ENCODE assay signal across 8 mouse cellular contexts in the genomic region with DNA sequence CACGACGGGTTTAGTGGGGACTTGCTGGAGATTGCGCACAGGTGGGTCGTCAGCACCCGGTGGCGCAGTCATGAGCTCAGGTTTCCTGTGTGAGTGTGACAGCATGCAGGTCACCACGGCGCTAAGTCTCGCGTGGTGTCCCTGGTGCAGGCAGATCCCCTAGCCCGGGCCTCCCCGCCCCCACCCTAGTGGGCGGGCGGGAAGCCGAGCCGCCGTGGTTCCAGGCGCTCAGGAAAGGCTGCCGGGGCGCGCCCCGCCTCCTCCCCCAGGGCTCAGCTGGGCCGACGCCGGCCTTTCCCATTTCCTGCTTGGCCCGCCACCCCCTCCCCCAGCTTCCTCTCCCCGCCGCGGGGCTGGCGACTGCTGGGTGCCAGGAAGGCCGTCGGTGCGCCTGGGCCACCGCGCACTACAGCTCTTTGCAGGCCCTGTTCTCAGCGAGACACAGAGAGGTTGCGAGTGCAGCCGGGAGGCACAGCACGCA. TPM values are rescaled to one million over a fixed set of nuclear protein-coding genes. Genes with fewer than 3 reads are reported as not detected.
DNase-seq lines count a peak whose midpoint lies in the region; ATAC-seq and TF ChIP-seq lines count a peak whose summit lies in the region.

No protein-coding gene starts in this region.

- TF ChIP-seq POLR2A in MEL (IDR thresholded peaks at IDR 0.05; ENCODE audit: control insufficient read depth in 1 of 2, insufficient read depth in 1 of 2, low read depth in 1 of 2, low read length in 2 of 2, poor library complexity in 1 of 2): peak; percentile 40 to 68; a peak in 3 of 4 replicates
- TF ChIP-seq POLR2A in brain, embryonic 14.5 days (IDR thresholded peaks at IDR 0.05; ENCODE audit: borderline replicate concordance, extremely low read depth, insufficient read depth, insufficient read length, poor library complexity, severe bottlenecking): peak; percentile 23; the same call in 1 of the 2 replicates

- intact Hi-C loops in left cerebral cortex, postnatal 10 days (cut with DNase I): no loop called here

- no peaks in the 10 kb centered on the region for H3K9me3 ChIP-seq in MEL (replicated peaks; ENCODE audit: insufficient read depth, low read length)
- no peaks in the 10 kb centered on the region for H3K9me3 ChIP-seq in forebrain, postnatal 0 days (ENCODE audit: low read length)
- no peaks in the 10 kb centered on the region for H3K9me3 ChIP-seq in hindbrain, embryonic 11.5 days (ENCODE audit: control insufficient read depth, low read length)

- peak; percentile 90 for DNase-seq in MEL (ENCODE audit: low read depth, low spot score)
- peak; percentile 85 for DNase-seq in brain, embryonic 14.5 days (ENCODE audit: low read depth)
- peak; percentile 76 for DNase-seq in forebrain, postnatal 0 days
- peak; percentile 87 for DNase-seq in hindbrain, embryonic 11.5 days (ENCODE audit: low spot score)
- peak; percentile 54 to 97 for DNase-seq in left cerebral cortex, postnatal 10 days (ENCODE audit: extremely low spot score in 1 of 2, low spot score in 2 of 2)
- DNase-seq in retina, postnatal 1 day: peak; percentile 92
- peak; percentile 78 to 89 for DNase-seq in urinary bladder, postnatal 36 days (ENCODE audit: low spot score in 2 of 2)

- peaks cover 0 to 8% of the 10 kb centered on the region in 2 experiments; a peak in 3 of 4 replicates for H3K4me1 ChIP-seq in MEL (ENCODE audit: control insufficient read depth in 1 of 2, insufficient read depth in 2 of 2, low read length in 2 of 2)
- peaks cover 26% of the 10 kb centered on the region for H3K4me1 ChIP-seq in forebrain, postnatal 0 days (ENCODE audit: insufficient read depth)
- H3K4me1 ChIP-seq in hindbrain, embryonic 11.5 days (replicated peaks; ENCODE audit: control insufficient read depth, insufficient read depth, low read length): peaks cover 22% of the 10 kb centered on the region

- ATAC-seq in forebrain, postnatal 0 days: peak; percentile 58
- ATAC-seq in hindbrain, embryonic 11.5 days (ENCODE audit: low FRiP score): peak; percentile 66

- no peaks in the 10 kb centered on the region for H3K27me3 ChIP-seq in MEL (ENCODE audit: control insufficient read depth in 1 of 2, insufficient read depth in 2 of 2, low read length in 2 of 2)
- peaks cover 14% of the 10 kb centered on the region; the same call in 1 of the 2 replicates for H3K27me3 ChIP-seq in forebrain, postnatal 0 days (ENCODE audit: insufficient read depth, low read length)
- H3K27me3 ChIP-seq in hindbrain, embryonic 11.5 days (ENCODE audit: control insufficient read depth, insufficient read depth, low read length): no peaks in the 10 kb centered on the region

- no peak for TF ChIP-seq CTCF in MEL (IDR thresholded peaks at IDR 0.05 in 2 of 3, conservative IDR thresholded peaks at IDR 0.05 in 1 of 3; ENCODE audit: control insufficient read depth in 1 of 3, insufficient read depth in 1 of 3, low read depth in 2 of 3, low read length in 3 of 3, poor library complexity in 1 of 3, severe bottlenecking in 1 of 3)
- no peak for TF ChIP-seq CTCF in brain, embryonic 14.5 days (IDR thresholded peaks at IDR 0.05; ENCODE audit: borderline replicate concordance, extremely low read depth, insufficient read depth, insufficient read length)
- TF ChIP-seq CTCF in forebrain, postnatal 0 days (IDR thresholded peaks at IDR 0.05; ENCODE audit: low read depth): no peak

- TF ChIP-seq EP300 in MEL (IDR thresholded peaks at IDR 0.05; ENCODE audit: low read depth in 1 of 2, low read length in 2 of 2): no peak

- TF ChIP-seq RAD21 in MEL (IDR thresholded peaks at IDR 0.05; ENCODE audit: low read depth, low read length): no peak

- H3K36me3 ChIP-seq in MEL (ENCODE audit: control insufficient read depth in 1 of 2, insufficient read depth in 2 of 2, low read length in 2 of 2): no peaks in the 10 kb centered on the region; a peak in 1 of 4 replicates
- no peaks in the 10 kb centered on the region for H3K36me3 ChIP-seq in forebrain, postnatal 0 days (ENCODE audit: insufficient read depth)
- no peaks in the 10 kb centered on the region for H3K36me3 ChIP-seq in hindbrain, embryonic 11.5 days (ENCODE audit: control insufficient read depth, insufficient read depth, low read length)
- H3K36me3 ChIP-seq in macrophage (ENCODE audit: inconsistent target): no peaks in the 10 kb centered on the region

- H3K27ac ChIP-seq in MEL (ENCODE audit: control insufficient read depth, low read depth, low read length) (peak overlapping the region; percentile 87), macrophage (peak overlapping the region; percentile 100)
- peak overlapping the region; percentile 74 for H3K27ac ChIP-seq in forebrain, postnatal 0 days (ENCODE audit: low read depth, low read length)
- H3K27ac ChIP-seq in hindbrain, embryonic 11.5 days (ENCODE audit: low read depth, low read length): peak overlapping the region; percentile 98

- H3K4me3 ChIP-seq in MEL (ENCODE audit: control insufficient read depth in 1 of 2, insufficient read depth in 1 of 2, low read depth in 2 of 2, low read length in 2 of 2): peak overlapping the region; percentile 55 to 92
- H3K4me3 ChIP-seq in forebrain, postnatal 0 days (ENCODE audit: low read depth, low read length): peak overlapping the region; percentile 34
- peak overlapping the region; percentile 30 for H3K4me3 ChIP-seq in hindbrain, embryonic 11.5 days (ENCODE audit: low read depth, low read length)
- peak overlapping the region; percentile 46 for H3K4me3 ChIP-seq in macrophage (ENCODE audit: inconsistent target)

- peak overlapping the region; percentile 89 for H3K4me2 ChIP-seq in forebrain, postnatal 0 days (ENCODE audit: low read depth)
- peak overlapping the region; percentile 75 for H3K4me2 ChIP-seq in hindbrain, embryonic 11.5 days (replicated peaks; ENCODE audit: low read depth, low read length)

- H3K79me2 ChIP-seq in MEL (ENCODE audit: control insufficient read depth, insufficient read depth, low read length, poor library complexity) (peaks cover 29% of the 10 kb centered on the region), macrophage (ENCODE audit: inconsistent target) (peaks cover 51% of the 10 kb centered on the region)

- WGBS in forebrain, postnatal 0 days: 2% methylated on average over 35 of the region's 39 CpGs
- WGBS in hindbrain, embryonic 11.5 days: 1% methylated on average over 31 of the region's 39 CpGs
- WGBS in macrophage (ENCODE audit: missing documents): 0% methylated on average over 17 of the region's 39 CpGs

- peak overlapping the region; percentile 96 for H3K9ac ChIP-seq in MEL (ENCODE audit: control insufficient read depth, low read depth, low read length, poor library complexity, severe bottlenecking)
- peak overlapping the region; percentile 48 for H3K9ac ChIP-seq in forebrain, postnatal 0 days
- H3K9ac ChIP-seq in hindbrain, embryonic 11.5 days (ENCODE audit: low read depth, low read length): peak overlapping the region; percentile 62

RNA-seq across cellular contexts. Expression of gene Ssbp4, which starts 0.7 kb away (rescaled TPM):
- total RNA-seq in MEL (2012; rRNA removed): 80.2 and 84.9 TPM in 2 replicates
- polyA plus RNA-seq in MEL (2012; ENCODE audit: insufficient read depth in 1 of 2, insufficient read length in 2 of 2, low read depth in 1 of 2, low replicate concordance in 2 of 2, missing spikeins in 1 of 2) (100 to 1,000 TPM in 1 of 2 experiments, not detected in 1; 212 TPM), macrophage (2018) (71.4 to 137 TPM (median 122 TPM) in 3 replicates)
- 202 and 236 TPM in 2 replicates for polyA plus RNA-seq in brain, embryonic 14.5 days (2012; rRNA removed)
- 197 and 249 TPM in 2 replicates for total RNA-seq in forebrain, postnatal 0 days (2014; rRNA removed)
- 204 and 221 TPM in 2 replicates for polyA plus RNA-seq in forebrain, postnatal 0 days (2015; fragmentation: Nextera tagmentation; extraction: Ambion mirVana)
- polyA plus RNA-seq in hindbrain, embryonic 11.5 days (2014; fragmentation: Nextera tagmentation; extraction: Ambion mirVana): 126 and 129 TPM in 2 replicates
- total RNA-seq in left cerebral cortex, postnatal 10 days (2021): 100 to 1,000 TPM; 236 to 250 TPM
- total RNA-seq in macrophage (2018; cell fraction: chromatin; rRNA removed): 100 to 1,000 TPM in 19 of 26 experiments, 10 to 100 TPM in 7; 38.7 to 250 (median 142) TPM
- 100 to 1,000 TPM in 25 of 26 experiments, 10 to 100 TPM in 1; 92.7 to 165 (median 127) TPM for total RNA-seq in macrophage (2018; cell fraction: cytosol; rRNA removed)
- 100 to 1,000 TPM in 8 of 26 experiments, 10 to 100 TPM in 18; 37.5 to 190 (median 88.4) TPM for total RNA-seq in macrophage (2018; cell fraction: nucleus; rRNA removed)

RNA-seq across cellular contexts. Expression of gene Lrrc25, which starts 6.5 kb away (rescaled TPM):
- total RNA-seq in MEL (2012; rRNA removed): 0.20 and 0.39 TPM in 2 replicates
- polyA plus RNA-seq in MEL (2012; ENCODE audit: insufficient read depth in 1 of 2, insufficient read length in 2 of 2, low read depth in 1 of 2, low replicate concordance in 2 of 2, missing spikeins in 1 of 2) (1 to 10 TPM in 1 of 2 experiments, not detected in 1; 1.1 TPM), macrophage (2018) (104 to 230 TPM (median 156 TPM) in 3 replicates)
- 1.4 TPM in 2 replicates for polyA plus RNA-seq in brain, embryonic 14.5 days (2012; rRNA removed)
- total RNA-seq in forebrain, postnatal 0 days (2014; rRNA removed): 1.4 and 2.8 TPM in 2 replicates
- polyA plus RNA-seq in forebrain, postnatal 0 days (2015; fragmentation: Nextera tagmentation; extraction: Ambion mirVana): 1.2 TPM in 2 replicates
- 0.85 and 0.97 TPM in 2 replicates for polyA plus RNA-seq in hindbrain, embryonic 11.5 days (2014; fragmentation: Nextera tagmentation; extraction: Ambion mirVana)
- total RNA-seq in left cerebral cortex, postnatal 10 days (2021): 1 to 10 TPM in 1 of 2 experiments, under 1 TPM in 1; 0.94 to 1.1 TPM
- 100 to 1,000 TPM in 7 of 26 experiments, 10 to 100 TPM in 19; 21.1 to 149 (median 77.4) TPM for total RNA-seq in macrophage (2018; cell fraction: chromatin; rRNA removed)
- total RNA-seq in macrophage (2018; cell fraction: cytosol; rRNA removed): 100 to 1,000 TPM in 25 of 26 experiments, 10 to 100 TPM in 1; 89.3 to 365 (median 193) TPM
- total RNA-seq in macrophage (2018; cell fraction: nucleus; rRNA removed): 100 to 1,000 TPM in 23 of 26 experiments, 10 to 100 TPM in 3; 63.8 to 384 (median 181) TPM

RNA-seq across cellular contexts. Expression of gene Isyna1, which starts 15.2 kb away (rescaled TPM):
- 84.1 and 90.9 TPM in 2 replicates for total RNA-seq in MEL (2012; rRNA removed)
- polyA plus RNA-seq in MEL (2012; ENCODE audit: insufficient read depth in 1 of 2, insufficient read length in 2 of 2, low read depth in 1 of 2, low replicate concordance in 2 of 2, missing spikeins in 1 of 2): 100 to 1,000 TPM in 1 of 2 experiments, not detected in 1; 189 TPM
- 165 and 231 TPM in 2 replicates for polyA plus RNA-seq in brain, embryonic 14.5 days (2012; rRNA removed)
- total RNA-seq in forebrain, postnatal 0 days (2014; rRNA removed): 127 and 136 TPM in 2 replicates
- 93.3 and 106 TPM in 2 replicates for polyA plus RNA-seq in forebrain, postnatal 0 days (2015; fragmentation: Nextera tagmentation; extraction: Ambion mirVana)
- polyA plus RNA-seq in hindbrain, embryonic 11.5 days (2014; fragmentation: Nextera tagmentation; extraction: Ambion mirVana): 57.9 and 65.1 TPM in 2 replicates
- total RNA-seq in left cerebral cortex, postnatal 10 days (2021): 10 to 100 TPM; 46.6 to 53.2 TPM
- 10 to 100 TPM; 19.3 to 81.9 (median 38.6) TPM for total RNA-seq in macrophage (2018; cell fraction: chromatin; rRNA removed)
- total RNA-seq in macrophage (2018; cell fraction: cytosol; rRNA removed): 10 to 100 TPM; 19.1 to 42.3 (median 27.0) TPM
- total RNA-seq in macrophage (2018; cell fraction: nucleus; rRNA removed): 10 to 100 TPM; 14.3 to 82.7 (median 33.5) TPM
- polyA plus RNA-seq in macrophage (2018): 26.5 to 53.2 TPM (median 51.1 TPM) in 3 replicates

RNA-seq across cellular contexts. Expression of gene Gdf15, which starts 22.8 kb away (rescaled TPM):
- total RNA-seq in MEL (2012; rRNA removed): 0.15 and 1.8 TPM in 2 replicates
- under 1 TPM in 1 of 2 experiments, not detected in 1; 0.63 TPM for polyA plus RNA-seq in MEL (2012; ENCODE audit: insufficient read depth in 1 of 2, insufficient read length in 2 of 2, low read depth in 1 of 2, low replicate concordance in 2 of 2, missing spikeins in 1 of 2)
- 0.23 and 0.26 TPM in 2 replicates for polyA plus RNA-seq in brain, embryonic 14.5 days (2012; rRNA removed)
- 0.90 TPM in 1 of 2 replicates, not detected in the other for total RNA-seq in forebrain, postnatal 0 days (2014; rRNA removed)
- polyA plus RNA-seq in forebrain, postnatal 0 days (2015; fragmentation: Nextera tagmentation; extraction: Ambion mirVana): 0.18 and 0.26 TPM in 2 replicates
- polyA plus RNA-seq in hindbrain, embryonic 11.5 days (2014; fragmentation: Nextera tagmentation; extraction: Ambion mirVana): not detected in 2 replicates
- total RNA-seq in left cerebral cortex, postnatal 10 days (2021): not detected
- total RNA-seq in macrophage (2018; cell fraction: chromatin; rRNA removed): 100 to 1,000 TPM in 12 of 26 experiments, 10 to 100 TPM in 13, 1 to 10 TPM in 1; 7.8 to 467 (median 92.6) TPM
- total RNA-seq in macrophage (2018; cell fraction: cytosol; rRNA removed): 1,000 to 10,000 TPM in 6 of 26 experiments, 100 to 1,000 TPM in 15, 10 to 100 TPM in 5; 69.9 to 1,947 (median 332) TPM
- 1,000 to 10,000 TPM in 7 of 26 experiments, 100 to 1,000 TPM in 16, 10 to 100 TPM in 3; 89.0 to 1,533 (median 505) TPM for total RNA-seq in macrophage (2018; cell fraction: nucleus; rRNA removed)
- polyA plus RNA-seq in macrophage (2018): 24.3 to 124 TPM (median 74.3 TPM) in 3 replicates

RNA-seq across cellular contexts. Expression of gene Pgpep1, which starts 50.8 kb away (rescaled TPM):
- total RNA-seq in MEL (2012; rRNA removed): 12.6 and 13.7 TPM in 2 replicates
- 10 to 100 TPM in 1 of 2 experiments, not detected in 1; 19.5 TPM for polyA plus RNA-seq in MEL (2012; ENCODE audit: insufficient read depth in 1 of 2, insufficient read length in 2 of 2, low read depth in 1 of 2, low replicate concordance in 2 of 2, missing spikeins in 1 of 2)
- 80.8 and 83.7 TPM in 2 replicates for polyA plus RNA-seq in brain, embryonic 14.5 days (2012; rRNA removed)
- total RNA-seq in forebrain, postnatal 0 days (2014; rRNA removed): 22.1 and 23.8 TPM in 2 replicates
- 22.1 and 26.1 TPM in 2 replicates for polyA plus RNA-seq in forebrain, postnatal 0 days (2015; fragmentation: Nextera tagmentation; extraction: Ambion mirVana)
- 170 TPM in 2 replicates for polyA plus RNA-seq in hindbrain, embryonic 11.5 days (2014; fragmentation: Nextera tagmentation; extraction: Ambion mirVana)
- total RNA-seq in left cerebral cortex, postnatal 10 days (2021): 10 to 100 TPM; 11.5 to 15.9 TPM
- 10 to 100 TPM in 25 of 26 experiments, 1 to 10 TPM in 1; 8.5 to 30.1 (median 21.1) TPM for total RNA-seq in macrophage (2018; cell fraction: chromatin; rRNA removed)
- 10 to 100 TPM; 19.1 to 38.4 (median 30.7) TPM for total RNA-seq in macrophage (2018; cell fraction: cytosol; rRNA removed)
- total RNA-seq in macrophage (2018; cell fraction: nucleus; rRNA removed): 10 to 100 TPM; 12.7 to 46.1 (median 25.0) TPM
- 19.1 to 57.8 TPM (median 24.3 TPM) in 3 replicates for polyA plus RNA-seq in macrophage (2018)

Comparison
In these comparisons a context has a peak if more than half of its experiments do, and no peak if none do; other contexts are left out.
1. Peak in every context shown above with its lines: DNase-seq, ATAC-seq, H3K4me3 ChIP-seq and H3K27ac ChIP-seq.
2. RNA of gene Lrrc25, which starts 6.5 kb away (polyA plus RNA-seq): 104 to 230 TPM in macrophage; 1.4 TPM in brain, embryonic 14.5 days, 1.2 TPM in forebrain, postnatal 0 days, 1.1 TPM in MEL and 0.85 to 0.97 TPM in hindbrain, embryonic 11.5 days; every median in the first group is over 10 times any median in the second.